Mouse (Mus musculus) T-helper 2 cell (primary cell): ENCODE results near the gene Aldh3b3.

Experiments used
- in situ Hi-C: fragments of 300-600 bp; cut with MboI, MseI; formaldehyde crosslinking; loops from one replicate; pipeline ENCODE4 v1.15.1; 2025; ENCODE audit warnings: high pct_unique_total_duplicates

The Aldh3b3 gene

DNA sequence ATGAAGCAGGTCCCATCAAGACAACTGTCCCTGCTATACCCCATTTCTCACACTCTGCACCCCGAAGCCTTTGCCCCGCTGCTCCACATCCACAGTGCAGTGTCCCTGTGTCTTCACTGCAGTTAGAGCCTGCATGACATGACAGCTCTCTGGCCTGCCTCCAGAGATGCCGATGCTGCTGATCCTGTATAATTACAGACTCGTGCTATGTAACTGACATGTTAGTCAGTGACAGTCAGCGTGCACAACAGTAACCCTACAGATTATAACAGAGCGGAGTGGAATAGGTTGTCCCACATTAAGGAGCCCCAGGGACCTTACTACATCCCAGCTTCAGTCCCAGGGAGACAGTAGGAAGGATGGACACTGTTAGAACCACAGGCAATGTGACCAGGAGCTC, 16.2 kb downstream of the Aldh3b3 start:
- in situ Hi-C loops = loop anchor here (5.0 kb wide), 1 partner anchor 347 kb away; no protein-coding TSS in a partner anchor

DNA sequence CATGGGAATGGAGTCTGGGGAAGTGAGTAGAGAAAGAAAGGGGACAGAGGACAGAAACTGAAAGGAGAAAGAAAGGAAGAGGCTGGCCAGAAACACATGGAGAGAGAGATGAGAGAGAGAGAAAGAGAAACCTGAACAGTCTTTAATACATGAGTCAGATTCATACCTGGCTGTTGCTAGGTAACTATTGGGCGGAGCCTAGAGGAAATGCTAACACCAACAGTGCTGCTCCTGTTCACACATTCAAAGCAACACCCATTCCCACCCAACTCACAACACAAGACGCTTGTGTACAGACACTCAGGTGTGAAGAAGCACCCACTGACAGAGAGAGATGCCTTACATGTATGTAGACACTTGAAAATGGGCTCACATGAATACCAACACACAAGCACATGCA, 17.4 kb downstream of the Aldh3b3 start:
- in situ Hi-C loops = no loop called here

GRCm38 (mm10) chr19:3980309-3980708, 21.9 kb downstream of the Aldh3b3 start:
- in situ Hi-C loops = no loop called here

GRCm38 (mm10) chr19:3980917-3981316, 22.5 kb downstream of the Aldh3b3 start:
- in situ Hi-C loops = no loop called here

DNA sequence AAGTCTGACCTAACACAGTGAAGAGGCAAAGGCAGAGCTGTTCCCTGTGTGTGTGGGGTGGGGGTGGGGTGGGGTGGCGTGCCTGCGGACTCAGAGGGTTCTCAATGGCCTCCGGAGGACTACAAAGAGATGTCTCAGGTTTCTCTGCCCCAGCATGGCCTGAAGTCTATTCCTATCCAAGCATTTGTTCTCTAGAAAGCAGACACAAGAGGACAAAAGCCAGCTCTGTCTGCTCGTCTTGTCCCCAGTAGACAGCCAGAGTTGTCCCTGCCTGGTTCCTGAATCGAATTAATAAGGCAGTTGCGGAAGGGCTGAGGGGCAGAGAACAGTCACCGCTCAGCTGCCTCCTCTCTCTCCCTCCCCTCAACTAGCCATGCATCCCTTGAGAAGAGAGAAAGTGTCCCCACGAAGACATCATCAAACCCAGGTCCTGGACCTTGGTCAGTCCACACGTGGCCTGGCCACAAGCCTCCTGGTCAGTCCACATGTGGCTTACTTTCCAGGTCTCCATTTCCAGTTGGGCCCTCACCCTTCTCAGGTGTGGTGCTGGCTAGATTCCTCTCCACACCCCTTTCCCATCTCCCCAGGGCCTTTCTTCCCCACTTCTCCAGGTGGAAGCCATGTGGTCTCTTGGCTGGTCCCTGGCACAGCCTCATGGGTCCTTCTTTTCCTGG, 25.2 kb downstream of the Aldh3b3 start:
- in situ Hi-C loops = no loop called here

- in situ Hi-C loops = no loop called here
Observed at GRCm38 (mm10) chr19:3985261-3985681, 26.8 kb downstream of the Aldh3b3 start.

GRCm38 (mm10) chr19:3986334-3986733, 27.9 kb downstream of the Aldh3b3 start, which contains the start of gene Acy3:
TSS of gene Acy3 (plus strand) at chr19:3986570.
- in situ Hi-C loops = no loop called here

GRCm38 (mm10) chr19:3988066-3988465, 29.6 kb downstream of the Aldh3b3 start:
- in situ Hi-C loops = no loop called here

- in situ Hi-C loops = no loop called here
Observed at GRCm38 (mm10) chr19:3988750-3989149, 30.3 kb downstream of the Aldh3b3 start.

DNA sequence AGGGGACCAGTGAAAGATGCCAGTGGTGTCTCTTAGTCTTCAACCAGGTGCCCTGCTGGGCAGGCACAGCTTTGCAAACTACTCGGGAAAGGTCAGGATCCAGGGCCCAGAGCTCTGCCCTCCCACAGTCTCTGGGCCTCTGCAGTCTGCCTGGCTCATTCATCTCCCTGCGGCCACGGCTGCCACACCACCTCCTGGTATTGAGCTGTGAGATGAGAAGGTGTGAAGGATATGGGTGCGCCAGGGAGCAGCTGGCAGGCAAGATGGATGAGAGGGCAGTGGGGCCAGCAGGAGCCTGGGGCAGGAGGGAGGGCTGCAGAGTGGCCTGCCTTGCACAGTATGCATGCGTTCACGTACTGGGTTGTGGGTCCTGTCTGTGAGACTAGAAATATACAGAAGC, 32.4 kb downstream of the Aldh3b3 start:
- in situ Hi-C loops = no loop called here

- in situ Hi-C loops = no loop called here
Observed at GRCm38 (mm10) chr19:3991562-3991961, 33.1 kb downstream of the Aldh3b3 start.

DNA sequence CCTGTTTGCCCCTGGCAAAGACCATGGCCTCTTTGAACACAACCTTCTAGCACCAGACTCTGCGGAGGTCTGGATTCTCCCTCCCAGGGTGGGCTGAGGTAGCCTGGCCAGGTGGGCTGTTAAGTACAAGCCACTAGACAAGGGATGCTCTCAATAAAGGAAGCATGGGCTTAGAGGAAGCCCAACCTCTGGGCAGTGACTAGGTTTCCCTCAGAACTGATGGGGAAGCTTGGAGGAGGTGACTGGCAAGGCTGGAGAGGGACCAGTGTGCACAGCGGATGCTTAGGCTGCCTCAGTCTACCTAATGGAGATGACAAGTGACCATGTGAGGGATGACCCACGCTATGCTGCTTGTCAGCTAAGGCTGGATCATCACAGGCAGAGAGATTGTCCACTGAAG, 33.5 kb downstream of the Aldh3b3 start:
- in situ Hi-C loops = no loop called here

DNA sequence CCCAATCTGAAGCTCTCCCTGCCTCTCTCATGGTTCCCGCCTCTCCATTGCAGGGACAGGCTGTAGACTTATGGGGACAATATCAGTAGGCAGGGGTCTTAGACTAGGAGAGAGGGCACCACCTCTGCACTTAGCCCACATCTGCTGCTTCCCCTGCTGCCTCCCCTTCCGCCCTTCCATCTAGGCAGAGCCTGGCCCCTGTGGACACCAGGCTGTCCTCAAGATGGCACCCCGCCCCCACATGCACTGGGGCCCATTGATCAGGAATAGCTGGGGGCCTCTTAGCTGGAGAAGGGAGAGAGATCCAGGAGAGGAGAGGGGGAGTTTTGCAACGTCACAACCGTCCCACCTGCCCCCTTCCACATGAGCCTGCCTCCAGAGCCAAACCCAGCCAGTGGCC, 34.0 kb downstream of the Aldh3b3 start, which contains the start of gene Tbx10:
TSS of gene Tbx10 (plus strand) at position 337 of the 400 bp plus-strand sequence.
- in situ Hi-C loops = no loop called here

DNA sequence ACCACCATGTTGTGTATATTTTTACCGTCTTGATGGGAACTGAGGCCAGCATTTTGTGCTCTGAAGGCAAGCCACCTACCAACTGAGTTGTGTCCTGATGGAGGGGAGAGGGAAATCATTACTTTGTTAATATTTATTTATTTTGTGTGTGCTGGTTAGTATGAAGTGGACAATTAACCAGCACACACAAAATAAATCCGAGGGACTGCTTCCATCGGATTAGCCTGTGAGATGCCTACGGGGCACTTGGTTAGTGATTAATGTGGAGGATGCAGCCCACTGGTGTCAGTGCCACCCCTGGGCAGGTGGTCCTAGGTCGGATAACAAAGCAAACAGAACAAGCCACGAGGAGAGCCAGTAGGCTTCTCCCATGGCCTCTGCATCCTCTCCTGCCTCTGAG, 36.5 kb downstream of the Aldh3b3 start:
- in situ Hi-C loops = no loop called here

DNA sequence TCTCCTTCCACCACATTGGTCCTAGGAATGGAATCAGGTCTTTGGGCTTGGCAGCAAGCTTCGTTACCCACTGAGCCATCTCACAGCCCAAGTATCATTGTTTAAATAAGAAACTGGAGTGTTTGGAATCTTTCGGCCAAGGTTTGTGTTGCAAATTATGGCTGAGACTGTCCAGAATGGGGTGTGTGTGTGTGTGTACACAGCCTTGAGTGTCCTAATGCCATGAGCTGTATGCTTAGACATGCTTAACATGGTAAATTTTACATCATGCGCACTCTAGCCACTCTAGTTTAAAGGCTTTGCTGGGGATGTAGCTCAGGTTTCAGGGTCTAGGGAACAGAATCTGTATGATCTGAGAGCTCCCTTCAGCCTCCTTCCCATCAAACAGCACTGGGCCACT, 37.1 kb downstream of the Aldh3b3 start:
- in situ Hi-C loops = no loop called here

DNA sequence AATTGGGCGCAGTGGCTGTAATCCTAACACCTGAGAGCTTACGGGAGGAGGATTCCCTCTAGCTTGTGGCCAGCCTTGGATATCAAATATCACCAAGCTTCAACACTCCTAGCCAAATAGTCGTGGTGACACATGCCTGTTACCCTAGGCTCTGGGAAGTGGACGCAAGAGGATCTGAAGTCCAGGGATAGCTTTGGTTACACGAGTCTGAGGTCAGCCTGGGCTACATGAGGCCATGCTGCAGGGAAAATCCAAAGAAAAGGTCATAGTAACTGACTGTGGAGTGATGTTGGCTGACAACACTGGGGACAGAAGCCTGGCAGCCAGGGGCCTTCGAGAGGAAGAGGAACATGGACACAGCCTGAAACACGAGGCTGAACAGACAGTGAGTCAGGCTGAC, 37.7 kb downstream of the Aldh3b3 start:
- in situ Hi-C loops = no loop called here

- in situ Hi-C loops = no loop called here
Observed at GRCm38 (mm10) chr19:3996747-3997146, 38.3 kb downstream of the Aldh3b3 start.

- in situ Hi-C loops = no loop called here
Observed at GRCm38 (mm10) chr19:3997231-3997630, 38.8 kb downstream of the Aldh3b3 start.

GRCm38 (mm10) chr19:3998335-3998734, 39.9 kb downstream of the Aldh3b3 start:
- in situ Hi-C loops = no loop called here

DNA sequence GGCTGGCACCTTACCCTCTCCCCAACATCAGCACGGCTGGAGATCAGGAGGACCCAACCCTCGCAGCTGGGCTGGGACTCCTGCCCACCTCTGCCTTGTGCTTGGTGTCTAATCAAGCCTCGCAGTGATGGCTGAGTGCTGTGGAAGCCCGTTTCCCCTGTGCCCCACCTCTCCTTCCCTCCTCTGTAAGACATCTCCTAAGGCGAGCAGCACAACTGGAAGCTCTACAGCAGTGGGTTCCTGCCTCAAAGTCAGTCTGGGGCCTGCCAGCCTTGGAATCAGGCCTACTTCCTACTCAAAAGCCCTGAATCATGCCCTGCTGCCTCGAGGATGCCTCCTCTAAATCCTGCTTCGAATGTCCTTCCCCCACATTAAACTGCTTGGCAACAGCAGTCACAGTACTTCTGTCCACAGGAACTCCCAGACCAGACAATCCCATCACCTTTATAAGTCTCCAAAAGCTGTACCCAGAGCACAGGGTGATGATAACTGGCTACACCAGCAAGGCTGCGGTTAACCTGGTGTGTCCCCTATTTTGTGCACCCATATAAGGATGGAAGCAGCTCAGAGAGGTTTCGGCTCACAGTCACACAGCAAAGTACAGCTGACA, 40.8 kb downstream of the Aldh3b3 start:
- in situ Hi-C loops = no loop called here

GRCm38 (mm10) chr19:4000119-4000900, 41.9 kb downstream of the Aldh3b3 start, which contains the start of the genes Nudt8 and Gm49405:
TSS of gene Nudt8 (plus strand) at chr19:4000580.
TSS of gene Gm49405 (plus strand) at chr19:4000626.
- in situ Hi-C loops = no loop called here

DNA sequence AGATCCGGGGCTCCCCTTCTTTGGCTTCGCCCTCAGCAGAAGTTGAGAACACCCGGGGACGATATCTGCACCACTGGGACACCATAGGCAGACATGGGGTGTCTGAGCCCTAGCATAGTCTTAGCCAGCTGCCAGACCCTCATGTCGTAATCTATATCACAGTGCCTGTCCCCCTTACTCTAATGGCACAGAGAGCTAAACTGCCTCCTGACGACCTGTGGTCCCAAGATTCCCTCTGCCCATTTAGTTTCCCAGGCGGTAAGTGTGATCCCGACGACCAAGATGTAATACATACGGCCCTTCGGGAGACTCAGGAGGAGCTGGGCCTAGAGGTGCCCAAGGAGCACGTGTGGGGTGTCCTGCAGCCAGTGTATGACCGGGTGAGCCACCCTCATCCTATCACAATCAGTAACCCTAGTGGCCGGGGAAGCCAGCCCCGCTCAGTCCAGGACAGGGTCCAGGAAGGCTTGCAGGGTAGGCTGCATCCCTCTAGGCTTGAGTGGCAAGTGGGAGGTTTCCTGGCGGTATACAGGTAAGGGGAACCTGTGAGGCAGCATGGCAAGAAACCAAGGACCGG, 42.6 kb downstream of the Aldh3b3 start:
- in situ Hi-C loops = no loop called here
